8 mouse cellular contexts compared by ENCODE assay signal in the genomic region with DNA sequence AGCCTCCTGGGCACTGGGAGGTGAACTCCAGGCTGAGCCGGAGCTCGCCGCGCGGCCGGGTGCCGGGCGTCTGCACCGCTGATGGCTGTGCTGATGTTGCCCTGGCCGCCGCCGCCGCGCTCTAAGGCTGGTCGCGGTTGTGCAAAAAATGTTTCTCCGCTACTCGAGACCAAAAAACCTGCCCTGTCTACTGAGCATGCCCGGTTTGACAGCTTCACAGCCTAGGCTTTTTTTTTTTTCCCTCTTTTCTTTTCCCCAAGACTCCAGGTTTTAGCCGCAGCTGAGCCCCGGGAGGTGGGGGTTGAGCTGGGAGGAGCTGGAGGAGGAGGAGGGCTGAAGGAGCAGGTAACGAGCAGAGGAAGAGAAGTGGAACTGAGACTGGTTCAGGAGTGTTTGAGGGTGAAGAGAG. TPM values are rescaled to one million over a fixed set of nuclear protein-coding genes. Genes with fewer than 3 reads are reported as not detected.
DNase-seq lines count a peak whose midpoint lies in the region; ATAC-seq lines count a peak whose summit lies in the region.

A gene (minus strand): TSS at position 272 of the 409 bp plus-strand sequence.

- H3K4me1 ChIP-seq in forebrain, embryonic 11.5 days (replicated peaks; ENCODE audit: control insufficient read depth, insufficient read depth, low read length) = no peaks in the 10 kb centered on the region
- no peaks in the 10 kb centered on the region for H3K4me1 ChIP-seq in midbrain, embryonic 15.5 days

- peak within 1 kb of the TSS; percentile 61 for H3K4me2 ChIP-seq in forebrain, embryonic 11.5 days (ENCODE audit: low read depth, low read length, severe bottlenecking)
- peak within 1 kb of the TSS; percentile 67 for H3K4me2 ChIP-seq in midbrain, embryonic 15.5 days

- peak within 1 kb of the TSS; percentile 31 for H3K4me3 ChIP-seq in forebrain, embryonic 11.5 days (ENCODE audit: low read depth, low read length)
- H3K4me3 ChIP-seq in midbrain, embryonic 15.5 days = peak within 1 kb of the TSS; percentile 48

- WGBS in forebrain, embryonic 11.5 days = 11% methylated on average over 22 of the region's 22 CpGs
- 16% methylated on average over 22 of the region's 22 CpGs for WGBS in midbrain, embryonic 15.5 days

- H3K27me3 ChIP-seq in forebrain, embryonic 11.5 days (ENCODE audit: control insufficient read depth, insufficient read depth, low read length) = peaks cover 2% of the 10 kb centered on the region; the same call in 1 of the 2 replicates
- H3K27me3 ChIP-seq in midbrain, embryonic 15.5 days (replicated peaks) = no peaks in the 10 kb centered on the region

- no peak within 1 kb of the TSS for H3K27ac ChIP-seq in forebrain, embryonic 11.5 days (ENCODE audit: low read depth, low read length)
- H3K27ac ChIP-seq in midbrain, embryonic 15.5 days = peak within 1 kb of the TSS; percentile 86

- no peaks in the 10 kb centered on the region for H3K9me3 ChIP-seq in forebrain, embryonic 11.5 days (ENCODE audit: control insufficient read depth, low read length)
- H3K9me3 ChIP-seq in midbrain, embryonic 15.5 days = no peaks in the 10 kb centered on the region

- peak within 1 kb of the TSS; percentile 12; the same call in 1 of the 2 replicates for H3K9ac ChIP-seq in forebrain, embryonic 11.5 days (ENCODE audit: low read length)
- peak within 1 kb of the TSS; percentile 52 for H3K9ac ChIP-seq in midbrain, embryonic 15.5 days

- H3K36me3 ChIP-seq in forebrain, embryonic 11.5 days (ENCODE audit: control insufficient read depth, insufficient read depth, low read length) = no peaks in the 10 kb centered on the region
- H3K36me3 ChIP-seq in midbrain, embryonic 15.5 days (replicated peaks) = no peaks in the 10 kb centered on the region

- peak; percentile 3 for DNase-seq in adrenal gland, postnatal 14 days
- no peak for DNase-seq in adrenal gland, postnatal 36 days
- peak; percentile 93 for DNase-seq in brain, adult 2 months (ENCODE audit: low read depth, low spot score)
- peak; percentile 63 for DNase-seq in forebrain, embryonic 11.5 days (ENCODE audit: low spot score)
- peak; percentile 21 to 35 for DNase-seq in layer of hippocampus, adult 8-10 months (ENCODE audit: low spot score in 2 of 2)
- DNase-seq in urinary bladder, adult 18-20 months (ENCODE audit: low spot score in 2 of 2) = no peak
- no peak for DNase-seq in thymus, postnatal 14 days

- ATAC-seq in forebrain, embryonic 11.5 days (replicated peaks; ENCODE audit: low FRiP score) = peak; percentile 61
- ATAC-seq in midbrain, embryonic 15.5 days (replicated peaks) = peak; percentile 76

RNA-seq across cellular contexts. Expression of the gene that starts here (rescaled TPM):
- total RNA-seq in adrenal gland, postnatal 14 days (2021) = 0.26 and 0.56 TPM in 2 replicates
- under 1 TPM; 0.07 to 0.33 TPM for total RNA-seq in adrenal gland, postnatal 36 days (2021)
- polyA plus RNA-seq in forebrain, embryonic 11.5 days (2014; fragmentation: Nextera tagmentation; extraction: Ambion mirVana) = 2.4 and 2.6 TPM in 2 replicates
- total RNA-seq in layer of hippocampus, adult 8-10 months (2022) = 10 to 100 TPM; 31.3 to 35.7 (median 33.9) TPM
- 36.6 and 39.2 TPM in 2 replicates for polyA plus RNA-seq in midbrain, embryonic 15.5 days (2015; fragmentation: Nextera tagmentation; extraction: Ambion mirVana)

Comparison
In these comparisons a context has a peak if more than half of its experiments do, and no peak if none do; other contexts are left out.
1. RNA of the gene that starts here (total RNA-seq): 31.3 to 35.7 TPM in layer of hippocampus, adult 8-10 months; 0.07 to 0.33 TPM in adrenal gland, postnatal 36 days and 0.26 to 0.56 TPM in adrenal gland, postnatal 14 days; every median in the first group is over 10 times any median in the second.
2. RNA of the gene that starts here (polyA plus RNA-seq): 36.6 to 39.2 TPM in midbrain, embryonic 15.5 days; 2.4 to 2.6 TPM in forebrain, embryonic 11.5 days; every median in the first group is over 10 times any median in the second.
3. Peak in DNase-seq in adrenal gland, postnatal 14 days; RNA of the gene not detected or under 1 TPM.
4. DNase-seq: peak in brain, adult 2 months (single experiment), forebrain, embryonic 11.5 days (single experiment) and layer of hippocampus, adult 8-10 months (2 of 2); none in adrenal gland, postnatal 36 days (0 of 2), urinary bladder, adult 18-20 months (0 of 2) and thymus, postnatal 14 days (single experiment).